Mouse (Mus musculus): ENCODE results near the gene Notch1.

- TF ChIP-seq POLR2A (IDR thresholded peaks at IDR 0.05; ENCODE audit: extremely low read depth, insufficient read depth, low read length), result no peak
- TF ChIP-seq CTCF (IDR thresholded peaks at IDR 0.05; ENCODE audit: extremely low read depth, insufficient read depth, low read length), result no peak
Observed at GRCm38 (mm10) chr2:26441688-26442087, 74.8 kb downstream of the Notch1 start.

Measured in cortical plate, adult 2 months (tissue).